Mouse (Mus musculus) spleen, adult 10 weeks (tissue): ENCODE measurements around the gene Fdxr. TPM values are rescaled to one million over a fixed set of nuclear protein-coding genes. Genes with fewer than 3 reads are reported as not detected.

Experiments
- polyA plus RNA-seq: library from polyadenylated mRNA; stranded (reverse); fragments of 350-450 nt; fragmentation: Illumina TruSeq; extraction: RNeasy Lipid Tissue Mini Kit (QIAGEN cat#74804); gene quantifications from one replicate; pipeline ENCODE4 v1.2.3, GENCODE M21; 2015; ENCODE audit warnings: low replicate concordance; ENCODE audit not compliant: insufficient read depth

Gene Fdxr
- polyA plus RNA-seq, result 13.0 TPM

DNA sequence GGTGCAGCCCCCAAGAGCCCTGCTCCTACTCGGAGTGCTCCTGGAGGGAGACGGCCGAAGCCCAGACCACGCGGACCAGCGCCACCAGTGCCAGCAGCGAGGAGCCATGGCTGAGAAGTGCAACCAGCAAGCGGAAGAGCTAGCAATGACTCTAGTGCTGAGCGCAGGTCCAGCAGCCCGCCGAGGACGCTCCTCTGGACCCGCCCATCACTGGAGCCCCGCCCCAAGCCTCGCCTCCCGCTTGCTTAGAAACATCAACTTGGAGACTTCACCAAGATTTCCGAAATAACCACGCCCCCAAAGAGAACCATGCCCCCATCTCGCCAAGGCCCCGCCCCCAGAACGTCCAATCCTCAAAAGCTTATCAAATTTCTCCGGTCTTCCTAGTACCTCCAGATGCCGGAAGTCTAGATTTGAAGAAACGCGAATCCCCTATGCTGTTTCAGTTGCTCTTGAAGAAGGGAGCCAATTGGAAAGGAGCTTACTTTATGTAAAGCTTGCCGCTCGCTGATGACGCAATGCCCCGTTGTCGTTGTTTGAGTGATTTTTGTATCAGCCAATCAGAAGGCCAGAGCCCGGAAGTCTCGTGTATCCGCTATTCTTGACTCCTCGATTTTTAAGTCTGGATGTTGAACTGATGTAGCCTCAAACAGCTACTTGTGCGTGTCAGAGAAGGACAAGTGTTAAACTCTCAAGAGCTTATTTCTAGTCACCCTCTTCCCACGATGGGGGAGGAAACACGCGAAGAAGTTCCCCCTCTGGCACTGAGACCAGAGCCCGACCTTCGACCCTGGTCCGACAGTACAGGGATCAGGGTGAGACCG lies at the start of gene Fdxr:
Gene Fdxr (minus strand): TSS at position 271 of the 824 bp plus-strand sequence.

DNA sequence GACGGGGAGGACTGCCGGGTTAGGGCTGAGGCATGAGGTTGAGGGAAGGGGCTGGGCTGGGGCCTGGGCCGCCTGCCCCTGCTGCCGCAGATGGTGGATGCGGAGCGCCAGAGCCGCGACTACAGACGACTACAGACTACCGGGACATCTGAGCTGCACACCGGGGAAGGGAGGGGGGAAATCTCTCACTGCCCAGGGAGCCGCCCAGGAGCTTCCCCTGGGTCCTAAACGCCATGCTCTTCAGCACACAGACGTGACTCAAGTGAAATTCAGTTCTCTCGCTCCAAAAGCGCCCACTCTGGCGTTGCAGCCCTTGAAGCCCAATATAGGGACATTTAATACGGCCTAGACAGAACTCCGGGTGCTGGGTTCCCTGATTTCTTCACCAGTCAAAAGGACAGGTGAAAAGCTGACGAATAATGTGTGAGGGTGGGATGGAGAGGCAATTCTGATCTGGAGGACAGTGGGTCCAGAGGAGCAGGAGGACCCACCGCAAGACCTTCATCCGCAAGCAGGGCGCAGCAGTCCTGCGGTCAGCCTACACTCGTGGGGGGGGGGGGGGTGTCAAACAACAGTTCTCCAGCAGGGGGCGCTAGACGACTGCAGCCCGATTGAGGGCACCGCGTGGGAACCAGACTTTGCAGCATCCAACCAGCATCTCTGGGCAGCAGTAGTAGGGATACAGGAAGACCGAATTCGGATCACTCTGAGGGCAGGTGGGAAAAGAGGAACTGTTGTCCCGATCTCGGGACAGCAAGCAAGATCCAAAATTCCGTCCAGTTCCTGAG lies 45.2 kb upstream of the Fdxr start, which contains the start of gene Ush1g:
Gene Ush1g (minus strand): TSS at position 136 of the 788 bp plus-strand sequence.

DNA sequence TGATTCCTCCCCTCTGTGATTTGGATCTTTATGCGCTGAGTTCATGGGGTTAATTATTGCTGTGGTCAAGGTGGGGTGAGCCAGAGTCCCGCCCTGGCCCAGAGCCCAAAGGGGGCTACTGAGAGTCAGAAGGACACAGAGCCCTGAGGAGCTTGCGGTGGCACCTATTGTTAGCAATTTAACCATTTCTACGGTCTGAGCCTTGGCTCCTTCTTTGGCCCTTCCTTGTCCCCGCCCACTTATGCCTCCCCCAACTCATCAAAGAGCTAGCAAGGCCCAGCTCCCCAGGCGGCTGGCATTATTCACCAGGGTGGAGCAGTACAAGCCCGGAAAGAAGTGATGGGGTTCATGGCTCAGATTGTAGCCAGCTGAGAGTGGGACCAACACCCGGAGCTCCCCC lies 30.0 kb upstream of the Fdxr start, which contains the start of gene Otop2:
Gene Otop2 (plus strand): TSS at position 301 of the 400 bp plus-strand sequence.

DNA sequence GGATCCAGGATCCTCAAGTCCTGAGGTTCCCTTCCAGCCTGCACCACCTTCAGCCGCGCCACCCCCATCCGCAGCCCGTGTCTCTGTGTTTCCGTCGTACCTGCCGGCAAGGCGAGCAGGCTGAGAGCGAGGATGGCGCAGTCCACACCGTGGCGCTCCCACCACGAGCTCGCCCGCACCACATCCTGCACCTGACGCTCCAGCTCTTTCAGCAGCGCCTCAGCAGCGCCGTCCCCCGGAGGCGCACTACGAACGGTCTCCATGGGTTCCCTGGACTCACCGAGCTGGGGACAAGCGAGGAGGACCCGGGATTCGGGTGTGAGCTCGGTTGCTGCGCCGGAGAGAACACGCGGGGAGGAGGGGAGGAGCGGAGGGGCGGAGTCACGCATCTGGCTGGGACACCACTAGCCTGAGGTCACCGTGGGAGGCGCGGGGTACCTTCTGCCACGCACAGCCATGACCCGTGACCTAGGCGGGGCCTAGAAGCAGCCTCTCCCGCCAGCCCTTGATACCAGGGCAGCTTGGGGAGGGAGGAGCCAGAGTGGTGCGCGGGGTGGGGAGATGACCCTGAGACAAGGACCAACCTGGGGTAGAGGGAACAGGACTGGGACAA lies 20.5 kb upstream of the Fdxr start, which contains the start of gene Fads6:
Gene Fads6 (minus strand): TSS at position 450 of the 613 bp plus-strand sequence.

DNA sequence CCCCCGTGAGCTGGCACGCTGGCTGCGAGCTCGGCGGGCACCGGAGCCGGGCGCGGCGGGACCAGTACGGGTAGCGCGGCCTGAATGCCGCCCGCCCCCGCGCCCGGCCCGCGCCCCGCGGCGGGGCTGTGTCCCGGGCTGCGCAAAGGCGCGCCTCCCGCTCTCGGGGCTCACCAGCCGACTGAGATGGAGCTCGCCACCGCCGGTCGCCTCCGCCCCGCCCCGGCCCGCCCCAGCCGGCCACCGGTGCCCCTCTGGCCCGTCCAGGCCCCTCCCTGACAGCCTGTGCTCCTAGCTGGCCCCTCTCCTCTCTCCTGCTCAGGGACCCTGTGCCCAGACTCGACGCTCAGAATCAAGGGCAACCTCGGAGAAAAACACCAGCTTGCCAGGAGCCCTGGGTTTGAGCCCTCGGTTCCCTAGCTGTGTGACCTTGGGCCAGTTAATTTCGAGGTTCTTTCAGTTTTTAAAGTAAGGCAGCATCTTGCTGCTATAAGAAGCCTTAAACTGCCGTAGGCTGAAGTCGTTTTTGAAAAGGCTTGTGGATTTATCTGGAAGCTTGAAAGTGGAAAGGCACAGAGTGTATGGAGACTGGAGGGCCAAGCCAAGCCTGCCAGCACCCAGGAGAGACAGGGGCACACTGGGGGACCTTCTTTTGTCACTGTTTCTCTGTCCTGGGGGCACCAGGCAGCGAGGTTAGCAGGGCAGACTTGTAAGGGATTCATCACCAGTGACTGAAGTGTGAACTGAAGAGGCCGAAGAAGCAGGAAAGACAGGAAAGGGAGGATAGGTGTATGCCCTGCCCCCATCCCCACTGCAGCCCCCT lies 9.6 kb downstream of the Fdxr start, which contains the start of gene Grin2c:
Gene Grin2c (minus strand): TSS at position 183 of the 823 bp plus-strand sequence.

Other genes starting within 250 kb of the Fdxr start
- gene Cd300ld5, start 239.3 kb downstream of the Fdxr start, polyA plus RNA-seq, result not detected
- 11.1 TPM for gene Cd300ld3, start 228.6 kb downstream of the Fdxr start, polyA plus RNA-seq
- gene Cd300e, start 214.9 kb downstream of the Fdxr start, polyA plus RNA-seq, result 20.9 TPM
- 23.0 TPM for gene Rab37, start 185.6 kb downstream of the Fdxr start, polyA plus RNA-seq
- gene Cd300lf, start 143.1 kb downstream of the Fdxr start, polyA plus RNA-seq, result 35.4 TPM
- 51.1 TPM for gene Slc9a3r1, start 113.7 kb downstream of the Fdxr start, polyA plus RNA-seq
- 2.9 TPM for gene Tmem104, start 89.6 kb downstream of the Fdxr start, polyA plus RNA-seq
- gene Nat9, start 89.2 kb downstream of the Fdxr start, polyA plus RNA-seq, result 16.0 TPM
- gene Grin2c, start 9.8 kb downstream of the Fdxr start, polyA plus RNA-seq, result 1.3 TPM
- gene Fads6, start 20.6 kb upstream of the Fdxr start, polyA plus RNA-seq, result 1.5 TPM
- not detected for gene Otop2, start 30.1 kb upstream of the Fdxr start, polyA plus RNA-seq
- gene Ush1g, start 45.0 kb upstream of the Fdxr start, polyA plus RNA-seq, result 1.3 TPM
- not detected for gene Otop3, start 57.7 kb upstream of the Fdxr start, polyA plus RNA-seq
- gene Hid1, start 90.7 kb upstream of the Fdxr start, polyA plus RNA-seq, result 6.4 TPM
- gene Cdr2l, start 104.9 kb upstream of the Fdxr start, polyA plus RNA-seq, result 3.0 TPM
- 64.5 TPM for gene Mrpl58, start 126.7 kb upstream of the Fdxr start, polyA plus RNA-seq
- gene Atp5h, start 142.9 kb upstream of the Fdxr start, polyA plus RNA-seq, result 558 TPM
- gene Kctd2, start 143.1 kb upstream of the Fdxr start, polyA plus RNA-seq, result 34.0 TPM
- gene Trim80, start 163.5 kb upstream of the Fdxr start, polyA plus RNA-seq, result not detected
- 6.9 TPM for gene Slc16a5, start 185.4 kb upstream of the Fdxr start, polyA plus RNA-seq
- 16.0 TPM for gene Armc7, start 198.6 kb upstream of the Fdxr start, polyA plus RNA-seq
- 60.8 TPM for gene Nt5c, start 214.8 kb upstream of the Fdxr start, polyA plus RNA-seq
- gene Jpt1, start 237.3 kb upstream of the Fdxr start, polyA plus RNA-seq, result 133 TPM